Mouse (Mus musculus) brain, adult 10 weeks (tissue): ENCODE data around the gene Scap. TPM values are rescaled to one million over a fixed set of nuclear protein-coding genes. Genes with fewer than 3 reads are reported as not detected.

ENCODE experiments used
- polyA plus RNA-seq: library from polyadenylated mRNA; stranded (reverse); fragments of 350-450 nt; fragmentation: Illumina TruSeq; extraction: RNeasy Lipid Tissue Mini Kit (QIAGEN cat#74804); gene quantifications from one replicate; pipeline ENCODE4 v1.2.3, GENCODE M21; 2015; ENCODE audit warnings: low read depth, low replicate concordance

Scap gene
- 46.8 TPM for polyA plus RNA-seq

GRCm38 (mm10) chr9:110333135-110333895, at the start of gene Scap:
Gene Scap (plus strand): TSS chr9:110333288.

DNA sequence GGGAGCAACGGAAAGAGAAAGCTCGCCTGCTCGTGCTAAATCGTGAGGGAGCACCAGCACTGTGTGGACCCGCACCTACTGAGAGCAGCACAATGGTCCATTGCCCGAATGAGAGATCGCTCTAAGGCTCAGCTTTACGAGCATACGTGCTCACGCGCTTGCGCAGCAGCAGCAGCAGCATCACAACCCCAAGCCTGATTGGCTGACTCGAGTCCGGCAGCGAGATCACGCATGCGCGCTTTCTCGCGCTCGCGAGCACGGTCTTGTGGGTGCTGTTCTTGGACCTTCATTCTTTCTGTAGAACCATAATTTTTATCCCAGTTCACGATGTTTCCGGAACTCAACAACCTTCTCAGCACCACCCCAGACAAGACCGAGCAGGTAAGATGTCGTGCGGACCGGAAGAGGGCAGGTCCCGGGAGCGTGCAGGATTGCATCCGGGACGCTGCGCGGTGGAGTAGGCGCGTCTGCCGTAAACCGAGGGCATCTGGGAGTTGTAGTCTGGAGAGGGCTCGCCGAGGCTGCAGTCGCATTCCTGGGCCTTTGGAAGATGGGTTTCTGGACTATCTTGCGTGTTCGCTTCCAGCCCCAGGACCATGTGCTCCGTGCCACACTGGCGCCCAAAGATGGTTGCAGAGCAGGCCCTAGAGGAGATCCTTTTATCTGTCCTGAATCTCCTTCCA, 28.0 kb upstream of the Scap start, which contains the start of gene Elp6:
TSS of gene Elp6 (plus strand) at position 205 of the 683 bp plus-strand sequence.

DNA sequence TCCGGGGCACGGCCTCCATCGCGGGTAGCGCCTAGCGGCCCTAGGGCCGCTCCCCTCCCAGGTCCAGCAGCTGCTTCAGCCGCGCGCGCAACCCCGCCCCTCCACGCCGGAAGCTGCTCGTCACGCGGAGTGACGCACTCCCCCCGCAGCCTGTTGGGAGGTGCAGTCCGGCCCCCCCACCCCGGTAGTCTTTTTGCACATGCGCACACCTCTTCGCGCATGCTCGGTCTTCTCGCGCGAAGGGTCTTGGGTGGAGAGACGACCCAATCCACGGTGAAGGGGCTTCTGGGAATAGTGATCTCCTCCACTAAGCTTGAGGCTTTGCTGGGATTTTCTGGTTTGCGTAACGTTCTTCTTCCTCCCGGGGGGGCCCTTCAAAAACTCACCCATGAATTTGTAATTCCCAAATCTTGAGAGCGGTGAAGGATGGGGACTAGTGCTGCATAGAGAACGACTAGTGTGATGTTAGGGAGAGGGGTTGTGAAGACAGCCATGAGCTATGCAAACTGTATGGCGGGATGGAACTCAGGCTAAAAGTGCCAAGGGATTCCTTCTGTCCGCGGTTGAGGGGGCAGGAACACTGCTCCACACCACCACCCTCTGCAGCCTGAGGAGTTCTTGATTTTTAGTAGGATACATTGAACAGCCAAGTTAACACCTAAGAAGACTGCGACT, 75.1 kb downstream of the Scap start, which contains the start of gene Ptpn23:
TSS of gene Ptpn23 (minus strand) at position 115 of the 675 bp plus-strand sequence.

GRCm38 (mm10) chr9:110419511-110420112, 86.5 kb downstream of the Scap start, which contains the start of gene Ngp:
Gene Ngp (plus strand): TSS chr9:110419747.

Other genes starting within 250 kb of the Scap start
- 33.9 TPM for gene Smarcc1, start 215.6 kb upstream of the Scap start, polyA plus RNA-seq
- gene Dhx30, start 215.5 kb upstream of the Scap start, polyA plus RNA-seq, result 96.0 TPM
- 285 TPM for gene Cspg5, start 89.5 kb upstream of the Scap start, polyA plus RNA-seq
- 17.0 TPM for gene Elp6, start 28.1 kb upstream of the Scap start, polyA plus RNA-seq
- gene Ptpn23, start 74.9 kb downstream of the Scap start, polyA plus RNA-seq, result 35.9 TPM
- 0.91 TPM for gene Ngp, start 86.5 kb downstream of the Scap start, polyA plus RNA-seq
- gene Klhl18, start 143.4 kb downstream of the Scap start, polyA plus RNA-seq, result 19.6 TPM
- gene Kif9, start 143.7 kb downstream of the Scap start, polyA plus RNA-seq, result 4.1 TPM
- 37.7 TPM for gene Setd2, start 199.3 kb downstream of the Scap start, polyA plus RNA-seq